Mouse (Mus musculus) urinary bladder, postnatal 4 days (tissue): ENCODE measurements around the gene Poldip2.

ENCODE experiments used
- DNase-seq, 2 experiments: peaks; one replicate each; pipeline ENCODE4 v3.0.0; 2021 to 2022; ENCODE audit warnings: low spot score in 2 of 2

Poldip2 gene

DNA sequence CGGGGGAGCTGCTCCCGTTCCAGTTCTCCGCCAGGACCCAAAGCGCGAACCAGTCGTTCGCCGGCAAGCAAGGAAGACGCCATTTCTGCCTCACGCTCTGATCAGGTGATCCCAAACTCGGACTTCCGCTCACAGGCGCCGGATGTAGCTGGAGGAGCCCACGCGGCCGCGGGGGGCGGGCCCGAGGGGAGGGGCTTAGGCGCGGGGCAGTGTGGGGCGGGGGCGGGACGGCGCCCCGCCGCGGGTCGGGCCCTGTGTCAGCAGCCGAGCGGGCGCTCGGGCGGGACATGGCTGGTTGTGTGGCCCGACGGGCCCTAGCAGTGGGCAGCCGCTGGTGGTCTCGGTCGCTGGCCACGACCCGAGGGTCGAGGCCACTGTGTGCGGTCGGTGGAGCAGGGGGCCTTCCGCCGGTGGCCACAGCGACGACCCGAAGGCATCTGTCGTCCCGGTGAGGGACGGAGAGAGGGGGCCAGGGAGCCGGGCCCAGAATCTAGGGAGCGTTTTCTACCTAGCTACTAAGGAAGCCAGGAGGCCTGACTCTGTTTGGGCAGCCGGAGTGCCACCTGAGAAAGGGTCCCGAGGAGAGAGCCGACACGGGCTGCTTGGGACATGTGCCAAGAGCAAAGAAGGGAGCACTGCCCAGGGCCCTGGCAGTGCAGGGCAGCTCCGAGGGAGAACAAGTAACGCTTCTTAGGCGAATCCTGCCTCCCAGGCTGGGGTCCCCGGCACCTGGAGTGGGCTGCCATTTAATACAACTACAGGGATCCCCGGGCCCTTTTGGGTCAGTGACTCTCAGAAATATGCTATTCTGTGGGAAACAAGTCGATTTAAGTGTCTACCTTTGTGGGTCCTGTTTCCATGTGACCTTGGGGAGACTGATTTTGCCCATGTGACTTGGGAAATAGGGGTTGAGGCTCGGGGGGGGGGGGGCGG, at the start of gene Poldip2, which contains the start of gene Tmem199:
TSS of gene Poldip2 (plus strand) at position 169 of the 933 bp plus-strand sequence.
TSS of gene Tmem199 (minus strand) at position 148 of the 933 bp plus-strand sequence.
- DNase-seq: peak; percentile 86 to 91

GRCm38 (mm10) chr11:78462669-78463068, 49.3 kb upstream of the Poldip2 start:
- no peak for DNase-seq

DNA sequence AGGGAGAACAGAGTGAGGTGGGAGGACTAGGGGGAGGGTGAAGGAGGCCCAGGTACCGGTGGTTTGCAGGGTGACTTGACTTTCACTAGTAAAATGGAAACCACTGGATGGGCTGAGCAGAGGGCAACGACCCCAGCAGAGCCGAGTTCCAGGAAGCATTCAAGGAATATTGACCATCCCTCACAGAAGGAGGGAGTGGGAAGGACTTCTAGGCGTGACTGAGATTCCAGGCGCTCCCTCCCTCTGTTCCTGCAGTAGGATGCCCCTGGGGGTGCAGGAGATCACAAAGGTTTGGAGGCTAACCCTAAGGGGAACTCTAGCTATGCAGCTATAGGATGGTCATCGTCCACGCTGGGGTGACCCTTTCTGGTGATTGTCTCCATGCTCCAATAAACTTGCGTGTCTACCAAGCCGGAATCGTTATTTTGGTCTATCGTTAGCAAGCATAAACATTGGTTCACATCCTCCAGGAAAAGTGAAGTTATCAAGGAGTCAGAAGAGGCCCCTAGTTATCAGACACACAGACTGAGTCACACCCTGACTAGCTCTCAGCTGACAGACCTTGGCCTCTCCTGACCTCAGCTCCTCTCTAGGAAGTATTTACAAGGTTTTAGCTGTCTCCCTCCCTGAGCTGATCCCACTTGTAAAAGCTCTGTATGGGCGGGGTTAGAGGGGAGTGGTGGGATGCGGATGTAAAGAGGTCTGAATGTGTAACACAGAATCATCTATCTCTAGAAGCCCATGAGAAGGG, 48.5 kb upstream of the Poldip2 start:
- no peak for DNase-seq

GRCm38 (mm10) chr11:78465116-78465515, 46.9 kb upstream of the Poldip2 start:
- no peak for DNase-seq

GRCm38 (mm10) chr11:78465568-78466180, 46.3 kb upstream of the Poldip2 start, which contains the start of gene Slc46a1:
Gene Slc46a1 (plus strand): TSS chr11:78465697.
- peak; percentile 90 for DNase-seq

GRCm38 (mm10) chr11:78466242-78466912, 45.6 kb upstream of the Poldip2 start:
- peak in 1 of 2 experiments; percentile 24 for DNase-seq

DNA sequence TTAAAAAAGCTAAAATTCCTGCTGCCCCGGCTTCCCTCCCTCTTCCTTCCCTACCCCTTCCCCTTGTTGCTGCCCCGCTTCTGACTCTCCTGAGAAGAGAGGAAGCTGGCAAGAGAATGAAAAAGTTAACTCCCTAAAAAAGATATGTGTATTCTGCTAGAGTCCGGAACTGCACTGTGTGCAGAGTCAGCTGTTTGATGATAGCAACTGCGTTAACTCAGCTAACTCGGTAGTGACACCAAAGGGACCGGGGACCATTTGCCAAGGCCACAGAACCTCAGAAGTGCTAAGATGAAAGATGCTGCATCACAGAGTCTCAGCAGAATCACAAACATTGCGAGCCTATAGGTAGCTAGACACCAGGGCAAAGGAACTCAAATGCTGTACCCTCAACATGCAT, 44.5 kb upstream of the Poldip2 start:
- DNase-seq: no peak

GRCm38 (mm10) chr11:78467932-78468331, 44.1 kb upstream of the Poldip2 start:
- DNase-seq: no peak

- DNase-seq: no peak
These were observed 40.5 kb upstream of the Poldip2 start for GRCm38 (mm10) chr11:78471326-78472103.

DNA sequence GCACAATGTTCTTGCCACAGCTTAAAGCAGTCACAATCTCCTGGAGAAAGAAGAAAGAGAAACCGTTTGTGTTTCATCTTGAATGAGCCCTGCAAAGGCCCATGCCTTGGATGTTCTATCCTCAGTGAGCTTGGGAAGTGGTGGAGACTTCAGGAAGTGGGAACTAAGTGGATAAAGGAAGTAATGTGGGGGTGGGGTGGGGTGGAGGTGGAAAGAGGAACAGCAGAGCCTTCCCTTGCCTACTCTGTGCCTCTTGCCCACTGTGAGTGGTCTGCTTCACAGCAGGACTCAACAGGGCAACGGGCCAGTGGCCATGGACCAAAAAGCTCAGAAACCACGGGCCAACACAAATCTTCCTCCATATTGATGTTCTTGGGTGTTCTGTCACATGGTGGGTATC, 36.7 kb upstream of the Poldip2 start:
- no peak for DNase-seq

GRCm38 (mm10) chr11:78483639-78484038, 28.4 kb upstream of the Poldip2 start:
- no peak for DNase-seq

- peak; percentile 32 to 77 for DNase-seq
These were observed 23.8 kb upstream of the Poldip2 start for GRCm38 (mm10) chr11:78488168-78488567.

- DNase-seq: no peak
These were observed 21.2 kb upstream of the Poldip2 start for GRCm38 (mm10) chr11:78490781-78491241.

- no peak for DNase-seq
These were observed 16.1 kb upstream of the Poldip2 start for GRCm38 (mm10) chr11:78495904-78496303.

DNA sequence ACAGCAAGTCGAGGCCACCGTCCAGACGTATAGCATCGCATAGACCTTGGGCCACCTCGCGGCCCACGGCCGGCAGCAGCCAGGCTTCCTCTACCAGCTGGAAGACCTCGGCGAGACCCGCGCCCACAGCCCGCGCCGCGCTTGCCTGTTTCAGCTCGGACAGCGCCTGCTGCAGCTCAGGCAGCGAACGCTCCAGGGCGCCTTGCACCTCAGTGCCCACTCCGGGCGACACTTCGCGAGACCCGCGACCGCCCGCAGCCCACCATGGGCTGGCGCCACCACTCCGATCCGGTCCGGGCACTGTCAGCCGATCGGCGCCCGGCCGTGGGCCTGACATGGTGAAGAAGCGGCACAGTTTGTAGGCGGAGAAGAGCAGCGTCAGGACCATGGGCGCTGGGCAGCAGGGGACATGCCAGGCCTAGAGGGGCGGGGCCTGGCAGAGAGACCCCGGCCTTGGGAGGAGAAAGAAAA, 14.9 kb upstream of the Poldip2 start:
- DNase-seq: no peak

DNA sequence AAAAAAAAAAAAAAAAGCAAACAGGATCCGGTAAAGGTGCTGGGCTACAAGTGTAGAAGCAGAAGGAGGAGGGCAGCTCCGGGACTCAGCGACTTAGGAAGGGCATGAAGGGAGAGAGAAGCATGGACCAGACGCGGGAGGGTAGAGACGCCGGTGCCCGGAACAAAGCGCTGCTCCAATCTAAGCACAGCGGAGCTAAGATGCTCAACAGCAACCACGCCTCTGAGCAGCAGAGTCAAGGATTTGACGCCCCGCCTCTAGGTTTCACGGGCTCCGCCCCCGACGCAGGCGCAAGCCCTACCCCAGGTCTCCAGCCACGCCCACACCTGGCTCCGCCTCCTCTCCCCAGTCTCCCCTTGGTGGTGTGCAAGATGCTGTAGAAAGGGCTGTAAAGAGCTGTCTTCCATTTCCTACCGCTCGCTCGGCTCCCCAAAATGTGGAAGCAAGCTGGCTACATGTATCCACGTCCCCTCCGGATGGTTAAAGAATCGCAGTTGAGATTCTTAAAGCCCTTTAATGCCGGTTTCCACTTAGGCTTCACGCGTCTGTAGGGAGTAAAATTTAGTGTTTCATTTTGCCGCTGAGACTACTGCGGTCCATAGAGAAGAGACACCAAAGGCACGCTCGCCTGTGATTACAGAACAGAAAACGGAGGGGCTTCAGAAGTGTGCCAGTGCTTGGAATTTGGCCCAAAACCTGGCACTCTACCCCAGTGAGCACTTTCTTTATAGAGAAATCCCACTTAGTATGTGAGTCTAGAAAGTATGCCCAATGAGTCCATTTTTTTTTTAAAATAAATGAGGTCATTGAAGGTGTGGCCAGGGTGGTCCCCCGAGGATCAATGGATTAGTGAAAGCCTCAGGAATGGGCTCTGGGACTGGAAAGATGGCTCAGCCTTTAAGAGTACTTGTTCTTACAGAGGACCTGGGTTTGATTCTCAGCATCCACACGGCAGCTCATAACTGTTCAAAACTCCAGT, 14.2 kb upstream of the Poldip2 start, which contains the start of gene Sarm1:
TSS of gene Sarm1 (minus strand) at position 211 of the 979 bp plus-strand sequence.
- peak; percentile 81 to 90 for DNase-seq

DNA sequence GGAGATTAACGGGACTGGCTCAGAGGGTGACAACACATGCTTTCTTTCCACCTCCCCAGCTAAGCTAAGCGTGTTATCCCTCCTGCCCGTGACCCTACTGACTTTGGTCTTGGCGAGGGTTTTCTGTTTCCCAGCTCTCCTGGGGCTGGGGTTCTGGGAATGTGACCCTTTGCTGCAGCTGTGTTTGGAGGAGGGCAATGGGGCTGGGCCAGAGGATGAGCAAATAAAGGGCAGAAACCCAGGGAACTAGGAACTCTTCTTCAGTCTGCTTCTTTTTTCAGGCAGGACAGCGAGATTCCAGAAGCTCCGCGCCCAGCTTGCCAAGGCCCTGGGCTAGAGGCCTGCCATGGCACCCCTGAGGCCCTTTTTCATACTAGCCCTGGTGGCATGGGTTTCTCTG, 13.0 kb upstream of the Poldip2 start, which contains the start of gene Vtn:
TSS of gene Vtn (plus strand) at position 88 of the 400 bp plus-strand sequence.
- no peak for DNase-seq

- DNase-seq: no peak
These were observed 12.4 kb upstream of the Poldip2 start for GRCm38 (mm10) chr11:78499543-78499942.

- no peak for DNase-seq
These were observed 11.3 kb upstream of the Poldip2 start for GRCm38 (mm10) chr11:78500623-78501202.
